In the genomic region with DNA sequence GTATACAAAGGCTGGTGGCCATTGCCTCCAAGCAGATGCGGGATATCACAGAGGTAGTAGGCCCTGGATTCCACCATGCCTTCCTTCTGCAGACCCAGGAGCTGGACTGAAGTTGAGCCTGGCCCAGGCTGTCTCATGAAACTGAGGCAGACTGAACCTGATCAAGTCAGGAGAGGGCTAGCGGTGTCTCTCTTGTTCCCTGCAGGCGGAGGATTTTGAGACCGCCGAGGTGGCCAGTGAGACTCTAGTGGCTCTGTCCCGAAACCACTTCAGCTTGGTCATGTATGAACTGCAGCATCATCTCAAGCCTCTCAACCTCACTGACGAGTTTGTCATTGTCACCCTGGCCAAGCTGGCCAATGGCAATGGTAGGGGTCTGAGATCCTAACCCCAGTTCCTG, we compare ENCODE assay signal across 36 mouse cellular contexts. TPM values are rescaled to one million over a fixed set of nuclear protein-coding genes. Genes with fewer than 3 reads are reported as not detected.
DNase-seq lines count a peak whose midpoint lies in the region; ATAC-seq lines count a peak whose summit lies in the region.
"Had no signal": no experiment of that assay in that cellular context is flagged by ENCODE, and none has a peak within 500 bp of the region (broad histone marks: within the 10 kb centered on the region; RNA-seq: fewer than 3 reads in every experiment).

No protein-coding gene starts in this region.

- H3K9me3 ChIP-seq in kidney, embryonic 14.5 days (ENCODE audit: control insufficient read depth, low read length) = peaks cover 97% of the 10 kb centered on the region

- no peaks in the 10 kb centered on the region for H3K4me1 ChIP-seq in kidney, embryonic 14.5 days (ENCODE audit: control insufficient read depth, insufficient read depth, low read length)
- H3K4me1 ChIP-seq: embryonic facial prominence, embryonic 10.5 days; embryonic facial prominence, embryonic 15.5 days; forebrain, embryonic 15.5 days; heart, embryonic 10.5 days; limb, embryonic 10.5 days; limb, embryonic 15.5 days; liver, embryonic 13.5 days had no signal

- H3K4me2 ChIP-seq in kidney, embryonic 14.5 days (replicated peaks; ENCODE audit: low read depth, low read length) = no peak overlapping the region
- H3K4me2 ChIP-seq: embryonic facial prominence, embryonic 15.5 days; forebrain, embryonic 15.5 days; limb, embryonic 15.5 days; liver, embryonic 13.5 days had no signal

- no peak overlapping the region for H3K9ac ChIP-seq in kidney, embryonic 14.5 days (ENCODE audit: low read depth, low read length)
- H3K9ac ChIP-seq: embryonic facial prominence, embryonic 15.5 days; forebrain, embryonic 15.5 days; limb, embryonic 15.5 days; liver, embryonic 13.5 days had no signal

- 70% methylated on average over 7 of the region's 7 CpGs for WGBS in kidney, embryonic 14.5 days

- ATAC-seq in kidney, embryonic 14.5 days (ENCODE audit: low FRiP score, low TSS enrichment) = no peak
- ATAC-seq: forebrain, embryonic 15.5 days; intestine, embryonic 16.5 days; lung, postnatal 0 days; midbrain, embryonic 16.5 days; Patski had no signal

- H3K27me3 ChIP-seq in kidney, embryonic 14.5 days (ENCODE audit: control insufficient read depth, insufficient read depth, low read length) = no peaks in the 10 kb centered on the region
- H3K27me3 ChIP-seq: embryonic facial prominence, embryonic 15.5 days; forebrain, embryonic 15.5 days; limb, embryonic 15.5 days; liver, embryonic 13.5 days; Patski had no signal

- H3K27ac ChIP-seq in kidney, embryonic 14.5 days (ENCODE audit: low read depth, low read length) = no peak overlapping the region
- H3K27ac ChIP-seq: embryonic facial prominence, embryonic 10.5 days; embryonic facial prominence, embryonic 15.5 days; forebrain, embryonic 15.5 days; heart, embryonic 10.5 days; limb, embryonic 10.5 days; limb, embryonic 15.5 days; liver, embryonic 13.5 days had no signal

- intact Hi-C loops in gastrocnemius, postnatal 14 days (cut with DNase I; ENCODE audit: low total_unique reads) = no loop called here

- H3K36me3 ChIP-seq in kidney, embryonic 14.5 days (ENCODE audit: control insufficient read depth, insufficient read depth, low read length) = no peaks in the 10 kb centered on the region
- H3K36me3 ChIP-seq: embryonic facial prominence, embryonic 10.5 days; embryonic facial prominence, embryonic 15.5 days; forebrain, embryonic 15.5 days; heart, embryonic 10.5 days; limb, embryonic 10.5 days; limb, embryonic 15.5 days; liver, embryonic 13.5 days had no signal

- no peak overlapping the region for H3K4me3 ChIP-seq in kidney, embryonic 14.5 days (ENCODE audit: low read length)
- H3K4me3 ChIP-seq: embryonic facial prominence, embryonic 10.5 days; embryonic facial prominence, embryonic 15.5 days; forebrain, embryonic 15.5 days; heart, embryonic 10.5 days; limb, embryonic 10.5 days; limb, embryonic 15.5 days; liver, embryonic 13.5 days had no signal

- DNase-seq in gastrocnemius, postnatal 10 days = peak; percentile 14
- DNase-seq in gastrocnemius, postnatal 14 days = no peak
- DNase-seq in kidney, postnatal 10 days = peak; percentile 11
- peak; percentile 6 for DNase-seq in right cerebral cortex, postnatal 25 days
- no peak for DNase-seq in right cerebral cortex, postnatal 14 days
- DNase-seq in urinary bladder, postnatal 10 days (ENCODE audit: low spot score) = peak; percentile 33
- DNase-seq in urinary bladder, postnatal 14 days (ENCODE audit: low spot score) = no peak
- DNase-seq: adrenal gland, postnatal 10 days; cerebellum, adult 8-10 months; cerebellum, postnatal 25 days; kidney, adult 8-10 months; kidney, postnatal 14 days; layer of hippocampus, adult 9-11 months; liver, embryonic 13.5 days; retina, postnatal 1 day; thymus, postnatal 25 days had no signal

RNA-seq across cellular contexts. Expression of a gene that starts 3.6 kb away (rescaled TPM):
- under 1 TPM in 1 of 2 experiments, not detected in 1; 0.34 TPM for total RNA-seq in gastrocnemius, postnatal 10 days (2021)
- not detected for total RNA-seq in gastrocnemius, postnatal 14 days (2021)
- polyA plus RNA-seq in kidney, embryonic 14.5 days (2014; fragmentation: Nextera tagmentation; extraction: Ambion mirVana) = 1.4 TPM in 2 replicates
- total RNA-seq: gastrocnemius, adult 18-20 months had no signal

RNA-seq across cellular contexts. Expression of a gene that starts 18.7 kb away (rescaled TPM):
- total RNA-seq in gastrocnemius, postnatal 10 days (2021) = not detected
- under 1 TPM in 1 of 2 experiments, not detected in 1; 0.12 TPM for total RNA-seq in gastrocnemius, postnatal 14 days (2021)
- polyA plus RNA-seq in kidney, embryonic 14.5 days (2014; fragmentation: Nextera tagmentation; extraction: Ambion mirVana) = 0.30 and 0.61 TPM in 2 replicates
- total RNA-seq: hematopoietic stem cell, adult 5-6 weeks; left cerebral cortex, postnatal 10 days; MEL had no signal
- polyA plus RNA-seq: embryonic facial prominence, embryonic 10.5 days; forebrain, embryonic 15.5 days; heart, embryonic 10.5 days; limb, embryonic 10.5 days; liver, embryonic 13.5 days; midbrain, embryonic 16.5 days; neural tube, embryonic 11.5 days had no signal

RNA-seq across cellular contexts. Expression of a gene that starts 24.8 kb away (rescaled TPM):
- 1 to 10 TPM in 1 of 2 experiments, under 1 TPM in 1; 0.75 to 1.1 TPM for total RNA-seq in gastrocnemius, postnatal 10 days (2021)
- total RNA-seq in gastrocnemius, postnatal 14 days (2021) = under 1 TPM; 0.22 to 0.39 TPM
- 9.6 and 12.7 TPM in 2 replicates for polyA plus RNA-seq in kidney, embryonic 14.5 days (2014; fragmentation: Nextera tagmentation; extraction: Ambion mirVana)
- total RNA-seq: gastrocnemius, adult 18-20 months; granulocyte monocyte progenitor cell, adult 5-6 weeks; hematopoietic stem cell, adult 5-6 weeks; MEL; neutrophil, adult 5-6 weeks had no signal
- polyA plus RNA-seq: Patski had no signal

RNA-seq across cellular contexts. Expression of a gene that starts 30.0 kb away (rescaled TPM):
- under 1 TPM in 1 of 2 experiments, not detected in 1; 0.18 TPM for total RNA-seq in gastrocnemius, postnatal 10 days (2021)
- not detected for total RNA-seq in gastrocnemius, postnatal 14 days (2021)
- 1.5 and 7.3 TPM in 2 replicates for polyA plus RNA-seq in kidney, embryonic 14.5 days (2014; fragmentation: Nextera tagmentation; extraction: Ambion mirVana)
- total RNA-seq: hematopoietic stem cell, adult 5-6 weeks; MEL had no signal
- polyA plus RNA-seq: embryonic facial prominence, embryonic 10.5 days; embryonic facial prominence, embryonic 15.5 days; forebrain, embryonic 15.5 days; frontal cortex, adult 2 months; heart, embryonic 16.5 days; intestine, embryonic 16.5 days; limb, embryonic 10.5 days; limb, embryonic 15.5 days; liver, embryonic 13.5 days; midbrain, embryonic 16.5 days; neural tube, embryonic 11.5 days had no signal

RNA-seq across cellular contexts. Expression of a gene that starts 47.0 kb away (rescaled TPM):
- total RNA-seq in gastrocnemius, postnatal 10 days (2021) = 10 to 100 TPM; 29.0 to 47.9 TPM
- total RNA-seq in gastrocnemius, postnatal 14 days (2021) = 10 to 100 TPM; 16.8 to 17.1 TPM
- 98.2 and 175 TPM in 2 replicates for polyA plus RNA-seq in kidney, embryonic 14.5 days (2014; fragmentation: Nextera tagmentation; extraction: Ambion mirVana)

Comparison
In these comparisons a context has a peak if more than half of its experiments do, and no peak if none do; other contexts are left out.
1. DNase-seq: peak in gastrocnemius, postnatal 10 days (single experiment), kidney, postnatal 10 days (single experiment), right cerebral cortex, postnatal 25 days (single experiment) and urinary bladder, postnatal 10 days (single experiment); none in gastrocnemius, postnatal 14 days (single experiment), right cerebral cortex, postnatal 14 days (single experiment) and urinary bladder, postnatal 14 days (single experiment).